Mouse (Mus musculus): ENCODE data around the gene Olfr671. TPM values are rescaled to one million over a fixed set of nuclear protein-coding genes. Genes with fewer than 3 reads are reported as not detected.

Gene Olfr671
- polyA plus RNA-seq, 1 experiment, result not detected

GRCm38 (mm10) chr7:104927957-104928356 is 51.0 kb downstream of the Olfr671 start, which contains the start of gene Olfr668:
TSS of gene Olfr668 (minus strand) at chr7:104928057.
- Histone ChIP-seq H3K27me3 (replicated peaks; ENCODE audit: control insufficient read depth, insufficient read depth, low read length) (no peaks in the 10 kb centered on the region), H3K36me3 (ENCODE audit: control insufficient read depth, insufficient read depth, low read length) (no peaks in the 10 kb centered on the region), H3K27ac (ENCODE audit: insufficient read depth, low read depth, low read length) (no peak within 1 kb of the TSS), H3K4me1 (ENCODE audit: control insufficient read depth, insufficient read depth, low read length) (no peaks in the 10 kb centered on the region), H3K4me3 (ENCODE audit: insufficient read depth, low read depth, low read length) (no peak within 1 kb of the TSS)
- 67% methylated on average over 1 of the region's 1 CpGs for WGBS
- no peak for DNase-seq
- TF ChIP-seq POLR2A (IDR thresholded peaks at IDR 0.05; ENCODE audit: low read depth, low read length) (no peak), CTCF (conservative IDR thresholded peaks at IDR 0.05; ENCODE audit: insufficient read depth, insufficient read length, low read depth, low read length) (no peak)

Other genes with a start within 250 kb of the Olfr671 start
- not detected in 2 replicates for gene Usp17le, start 201.7 kb downstream of the Olfr671 start, polyA plus RNA-seq (2012; rRNA removed)
- not detected in 2 replicates for gene Usp17lb, start 136.5 kb downstream of the Olfr671 start, polyA plus RNA-seq (2012; rRNA removed)
- gene Usp17la, start 122.1 kb downstream of the Olfr671 start, polyA plus RNA-seq (2012; rRNA removed), result not detected in 2 replicates
- gene Olfr665, start 101.1 kb downstream of the Olfr671 start, polyA plus RNA-seq (2012; rRNA removed), result not detected in 2 replicates
- not detected in 2 replicates for gene Olfr666, start 83.2 kb downstream of the Olfr671 start, polyA plus RNA-seq (2012; rRNA removed)
- gene Olfr667, start 57.6 kb downstream of the Olfr671 start, polyA plus RNA-seq (2012; rRNA removed), result not detected in 2 replicates
- not detected in 2 replicates for gene Olfr668, start 51.1 kb downstream of the Olfr671 start, polyA plus RNA-seq (2012; rRNA removed)
- not detected in 2 replicates for gene Olfr669, start 44.9 kb downstream of the Olfr671 start, polyA plus RNA-seq (2012; rRNA removed)
- gene Olfr670, start 16.5 kb downstream of the Olfr671 start, polyA plus RNA-seq (2012; rRNA removed), result not detected in 2 replicates
- gene Olfr672, start 22.9 kb upstream of the Olfr671 start, polyA plus RNA-seq (2012; rRNA removed), result not detected in 2 replicates
- gene Olfr675, start 49.3 kb upstream of the Olfr671 start, polyA plus RNA-seq (2012; rRNA removed), result not detected in 2 replicates
- gene Olfr676, start 53.6 kb upstream of the Olfr671 start, polyA plus RNA-seq (2012; rRNA removed), result not detected in 2 replicates
- not detected in 2 replicates for gene Olfr677, start 72.2 kb upstream of the Olfr671 start, polyA plus RNA-seq (2012; rRNA removed)
- not detected in 2 replicates for gene Olfr678, start 85.3 kb upstream of the Olfr671 start, polyA plus RNA-seq (2012; rRNA removed)
- not detected in 2 replicates for gene Olfr679, start 102.1 kb upstream of the Olfr671 start, polyA plus RNA-seq (2012; rRNA removed)
- not detected in 2 replicates for gene Olfr680-ps1, start 113.7 kb upstream of the Olfr671 start, polyA plus RNA-seq (2012; rRNA removed)
- not detected in 2 replicates for gene Olfr681, start 137.7 kb upstream of the Olfr671 start, polyA plus RNA-seq (2012; rRNA removed)
- not detected in 2 replicates for gene Olfr683, start 167.9 kb upstream of the Olfr671 start, polyA plus RNA-seq (2012; rRNA removed)
- not detected in 2 replicates for gene Olfr684, start 184.5 kb upstream of the Olfr671 start, polyA plus RNA-seq (2012; rRNA removed)
- gene Olfr685, start 206.9 kb upstream of the Olfr671 start, polyA plus RNA-seq (2012; rRNA removed), result not detected in 2 replicates
- gene Olfr686, start 228.4 kb upstream of the Olfr671 start, polyA plus RNA-seq (2012; rRNA removed), result not detected in 2 replicates

Data from kidney, adult 2 months (tissue).